Mouse (Mus musculus): ENCODE data around the gene Rassf10. TPM values are rescaled to one million over a fixed set of nuclear protein-coding genes. Genes with fewer than 3 reads are reported as not detected.

Gene Rassf10
- total RNA-seq, 1 experiment, result 1.1 TPM

DNA sequence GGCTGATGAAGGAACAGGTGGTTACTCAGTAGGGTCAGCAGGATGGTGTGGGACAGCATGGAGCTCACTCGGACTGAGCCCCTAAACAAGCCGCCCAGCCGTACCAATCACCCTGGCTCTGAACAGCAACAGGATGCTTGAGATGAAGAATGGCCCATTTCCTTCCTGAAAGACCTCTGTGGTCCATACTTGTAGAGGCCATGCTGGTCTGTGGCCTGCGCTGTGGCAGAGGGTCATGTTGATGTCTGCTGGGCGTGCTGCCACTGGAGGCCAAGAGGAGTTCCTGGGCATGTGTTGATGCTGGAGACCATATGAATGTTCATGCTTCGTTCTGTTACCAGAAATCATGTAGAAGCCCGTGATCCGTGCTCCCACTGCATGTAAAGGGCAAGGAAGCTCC lies 16.7 kb upstream of the Rassf10 start:
- in situ Hi-C loops (cut with MboI; ENCODE audit: low sequenced_read_pairs in 2 of 2, unreplicated experiment in 2 of 2), result no loop called here
- H3K4me3 ChIP-seq (ENCODE audit: insufficient read depth in 1 of 2, low read depth in 1 of 2, low read length in 2 of 2, poor library complexity in 1 of 2, severe bottlenecking in 1 of 2), result no peak overlapping the region

DNA sequence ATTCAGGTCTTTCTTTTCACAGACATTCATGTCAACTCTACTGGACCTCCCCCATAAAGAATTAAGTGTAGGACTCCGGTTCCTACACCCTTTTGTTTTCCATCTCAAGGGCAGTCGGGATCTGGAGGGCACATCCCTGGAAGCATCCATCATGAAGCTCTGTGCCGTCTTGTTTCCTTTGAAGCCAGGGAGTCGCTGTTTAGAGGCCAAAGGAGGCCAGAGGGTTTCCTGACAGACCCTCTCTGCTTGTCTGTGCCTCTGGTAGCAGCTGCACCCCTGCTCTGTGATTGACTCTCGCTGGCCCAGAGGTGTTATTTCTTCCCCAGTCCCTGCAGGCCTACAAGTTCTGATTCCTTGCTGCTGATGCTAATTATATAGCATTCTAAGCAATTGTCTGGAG lies 14.8 kb upstream of the Rassf10 start:
- Histone ChIP-seq H3K4me1 (ENCODE audit: control insufficient read depth in 2 of 2, insufficient read depth in 2 of 2, low read length in 2 of 2, poor library complexity in 1 of 2) (no peaks in the 10 kb centered on the region), H3K9ac (ENCODE audit: insufficient read depth, low read depth, low read length, poor library complexity, severe bottlenecking) (no peak overlapping the region), H3K9me3 (ENCODE audit: control insufficient read depth, insufficient read depth, low read depth, low read length) (no peaks in the 10 kb centered on the region), H3K27ac (ENCODE audit: insufficient read depth, low read depth, low read length, poor library complexity, severe bottlenecking) (no peak overlapping the region), H3K36me3 (ENCODE audit: control insufficient read depth, insufficient read depth, low read length, poor library complexity, severe bottlenecking) (no peaks in the 10 kb centered on the region), H3K4me3 (ENCODE audit: insufficient read depth in 1 of 2, low read depth in 1 of 2, low read length in 2 of 2, poor library complexity in 1 of 2, severe bottlenecking in 1 of 2) (no peak overlapping the region)
- no peak for TF ChIP-seq ZNF384 (IDR thresholded peaks at IDR 0.05; ENCODE audit: low read depth, low read length)
- TF ChIP-seq MAFK (IDR thresholded peaks at IDR 0.05; ENCODE audit: insufficient read depth, low read depth, low read length), result no peak
- no peak for TF ChIP-seq ZC3H11A (IDR thresholded peaks at IDR 0.05; ENCODE audit: borderline replicate concordance, low read depth, low read length)
- TF ChIP-seq HCFC1 (IDR thresholded peaks at IDR 0.05; ENCODE audit: borderline replicate concordance, insufficient read depth, low read length), result no peak
- no peak for TF ChIP-seq CHD2 (IDR thresholded peaks at IDR 0.05; ENCODE audit: low read depth, low read length)
- in situ Hi-C loops (cut with MboI; ENCODE audit: low sequenced_read_pairs in 2 of 2, unreplicated experiment in 2 of 2), result no loop called here
- no peak for DNase-seq (ENCODE audit: low read depth, low spot score)

More for the DNA sequence above, 16.7 kb upstream of the Rassf10 start:
- H3K9me3 ChIP-seq (ENCODE audit: control insufficient read depth, insufficient read depth, low read depth, low read length), result no peaks in the 10 kb centered on the region
- H3K4me1 ChIP-seq (ENCODE audit: control insufficient read depth in 2 of 2, insufficient read depth in 2 of 2, low read length in 2 of 2, poor library complexity in 1 of 2), result no peaks in the 10 kb centered on the region
- no peak overlapping the region for H3K9ac ChIP-seq (ENCODE audit: insufficient read depth, low read depth, low read length, poor library complexity, severe bottlenecking)
- no peak overlapping the region for H3K27ac ChIP-seq (ENCODE audit: insufficient read depth, low read depth, low read length, poor library complexity, severe bottlenecking)
- DNase-seq (ENCODE audit: low read depth, low spot score), result no peak
- no peaks in the 10 kb centered on the region for H3K36me3 ChIP-seq (ENCODE audit: control insufficient read depth, insufficient read depth, low read length, poor library complexity, severe bottlenecking)
- TF ChIP-seq ZC3H11A (IDR thresholded peaks at IDR 0.05; ENCODE audit: borderline replicate concordance, low read depth, low read length), result no peak
- no peak for TF ChIP-seq CHD2 (IDR thresholded peaks at IDR 0.05; ENCODE audit: low read depth, low read length)
- no peak for TF ChIP-seq ZNF384 (IDR thresholded peaks at IDR 0.05; ENCODE audit: low read depth, low read length)
- TF ChIP-seq HCFC1 (IDR thresholded peaks at IDR 0.05; ENCODE audit: borderline replicate concordance, insufficient read depth, low read length), result no peak
- no peak for TF ChIP-seq MAFK (IDR thresholded peaks at IDR 0.05; ENCODE audit: insufficient read depth, low read depth, low read length)

DNA sequence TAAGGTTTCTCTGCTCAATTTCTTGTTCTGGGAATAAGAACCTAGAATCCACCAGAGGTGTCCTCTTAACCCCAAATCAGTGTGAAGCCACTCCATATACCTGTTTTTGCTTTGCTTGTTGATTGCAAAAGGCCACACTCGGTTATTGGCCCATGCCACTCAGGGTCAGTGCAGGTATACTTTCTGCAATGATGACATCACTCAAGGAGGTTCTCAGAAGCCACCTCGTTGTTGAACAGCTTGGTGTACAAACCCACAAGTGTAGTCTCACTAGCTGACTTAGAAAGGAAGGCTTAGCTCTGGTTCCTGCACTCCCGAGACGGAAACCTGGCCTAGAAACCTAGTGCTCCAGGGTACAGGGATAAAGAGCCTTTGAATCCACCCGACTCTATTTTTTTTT lies 11.2 kb upstream of the Rassf10 start:
- no peaks in the 10 kb centered on the region for H3K9me3 ChIP-seq (ENCODE audit: control insufficient read depth, insufficient read depth, low read depth, low read length)
- no peak for TF ChIP-seq CHD2 (IDR thresholded peaks at IDR 0.05; ENCODE audit: low read depth, low read length)
- no peak for TF ChIP-seq HCFC1 (IDR thresholded peaks at IDR 0.05; ENCODE audit: borderline replicate concordance, insufficient read depth, low read length)
- no peak for TF ChIP-seq ZC3H11A (IDR thresholded peaks at IDR 0.05; ENCODE audit: borderline replicate concordance, low read depth, low read length)
- TF ChIP-seq MAFK (IDR thresholded peaks at IDR 0.05; ENCODE audit: insufficient read depth, low read depth, low read length), result no peak
- no peak for TF ChIP-seq ZNF384 (IDR thresholded peaks at IDR 0.05; ENCODE audit: low read depth, low read length)
- H3K36me3 ChIP-seq (ENCODE audit: control insufficient read depth, insufficient read depth, low read length, poor library complexity, severe bottlenecking), result no peaks in the 10 kb centered on the region
- no peak for DNase-seq (ENCODE audit: low read depth, low spot score)
- in situ Hi-C loops (cut with MboI; ENCODE audit: low sequenced_read_pairs in 2 of 2, unreplicated experiment in 2 of 2), result no loop called here
- H3K27ac ChIP-seq (ENCODE audit: insufficient read depth, low read depth, low read length, poor library complexity, severe bottlenecking), result no peak overlapping the region
- no peaks in the 10 kb centered on the region for H3K4me1 ChIP-seq (ENCODE audit: control insufficient read depth in 2 of 2, insufficient read depth in 2 of 2, low read length in 2 of 2, poor library complexity in 1 of 2)
- no peak overlapping the region for H3K9ac ChIP-seq (ENCODE audit: insufficient read depth, low read depth, low read length, poor library complexity, severe bottlenecking)
- no peak overlapping the region for H3K4me3 ChIP-seq (ENCODE audit: insufficient read depth in 1 of 2, low read depth in 1 of 2, low read length in 2 of 2, poor library complexity in 1 of 2, severe bottlenecking in 1 of 2)

DNA sequence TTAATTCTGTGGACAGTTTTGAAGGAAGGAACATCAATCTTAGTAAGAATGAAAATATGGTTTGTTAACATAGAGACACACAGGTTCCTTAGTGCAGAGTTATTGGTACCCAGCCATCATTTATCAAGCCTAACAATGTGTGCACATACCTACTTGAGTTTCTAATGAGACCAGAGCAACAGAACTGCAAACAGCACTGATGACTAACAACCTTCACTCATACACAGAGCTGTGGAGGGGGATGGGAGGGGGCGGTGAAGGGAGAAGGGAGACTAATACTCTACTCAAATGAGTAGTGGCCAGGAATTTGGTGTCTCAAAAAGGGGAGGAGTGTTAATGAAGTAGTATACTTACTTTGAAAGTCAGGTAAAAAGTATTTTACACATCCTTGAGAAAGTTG lies 10.7 kb upstream of the Rassf10 start:
- no peak for TF ChIP-seq ZC3H11A (IDR thresholded peaks at IDR 0.05; ENCODE audit: borderline replicate concordance, low read depth, low read length)
- no peak for TF ChIP-seq ZNF384 (IDR thresholded peaks at IDR 0.05; ENCODE audit: low read depth, low read length)
- TF ChIP-seq CHD2 (IDR thresholded peaks at IDR 0.05; ENCODE audit: low read depth, low read length), result no peak
- no peak for TF ChIP-seq HCFC1 (IDR thresholded peaks at IDR 0.05; ENCODE audit: borderline replicate concordance, insufficient read depth, low read length)
- TF ChIP-seq MAFK (IDR thresholded peaks at IDR 0.05; ENCODE audit: insufficient read depth, low read depth, low read length), result no peak
- in situ Hi-C loops (cut with MboI; ENCODE audit: low sequenced_read_pairs in 2 of 2, unreplicated experiment in 2 of 2), result no loop called here
- Histone ChIP-seq H3K36me3 (ENCODE audit: control insufficient read depth, insufficient read depth, low read length, poor library complexity, severe bottlenecking) (no peaks in the 10 kb centered on the region), H3K9me3 (ENCODE audit: control insufficient read depth, insufficient read depth, low read depth, low read length) (no peaks in the 10 kb centered on the region), H3K4me3 (ENCODE audit: insufficient read depth in 1 of 2, low read depth in 1 of 2, low read length in 2 of 2, poor library complexity in 1 of 2, severe bottlenecking in 1 of 2) (no peak overlapping the region), H3K27ac (ENCODE audit: insufficient read depth, low read depth, low read length, poor library complexity, severe bottlenecking) (no peak overlapping the region), H3K9ac (ENCODE audit: insufficient read depth, low read depth, low read length, poor library complexity, severe bottlenecking) (no peak overlapping the region), H3K4me1 (ENCODE audit: control insufficient read depth in 2 of 2, insufficient read depth in 2 of 2, low read length in 2 of 2, poor library complexity in 1 of 2) (no peaks in the 10 kb centered on the region)
- DNase-seq (ENCODE audit: low read depth, low spot score), result no peak

DNA sequence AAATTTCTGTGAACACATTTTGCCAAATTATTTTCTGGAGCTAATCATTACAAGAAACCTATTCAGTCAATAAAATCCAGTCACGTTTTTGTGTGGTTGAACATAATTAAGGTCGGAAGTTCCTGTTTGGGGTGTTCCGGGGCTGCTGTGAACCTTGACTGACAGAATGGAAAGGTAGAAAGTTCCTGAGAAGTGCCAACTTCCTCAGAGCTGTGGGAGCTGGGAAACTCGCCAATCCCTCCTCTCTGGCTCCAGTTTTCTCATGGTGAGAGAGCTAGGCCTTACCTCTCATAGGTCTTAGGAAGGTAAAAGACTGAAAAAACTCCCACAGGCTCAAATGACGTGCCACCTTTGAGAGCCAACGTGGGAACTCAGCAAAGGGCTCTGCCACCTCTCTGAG lies 7.1 kb upstream of the Rassf10 start:
- in situ Hi-C loops (cut with MboI; ENCODE audit: low sequenced_read_pairs in 2 of 2, unreplicated experiment in 2 of 2), result no loop called here
- Histone ChIP-seq H3K36me3 (ENCODE audit: control insufficient read depth, insufficient read depth, low read length, poor library complexity, severe bottlenecking) (no peaks in the 10 kb centered on the region), H3K9ac (ENCODE audit: insufficient read depth, low read depth, low read length, poor library complexity, severe bottlenecking) (no peak overlapping the region), H3K9me3 (ENCODE audit: control insufficient read depth, insufficient read depth, low read depth, low read length) (no peaks in the 10 kb centered on the region), H3K4me3 (ENCODE audit: insufficient read depth in 1 of 2, low read depth in 1 of 2, low read length in 2 of 2, poor library complexity in 1 of 2, severe bottlenecking in 1 of 2) (no peak overlapping the region), H3K4me1 (ENCODE audit: control insufficient read depth in 2 of 2, insufficient read depth in 2 of 2, low read length in 2 of 2, poor library complexity in 1 of 2) (no peaks in the 10 kb centered on the region), H3K27ac (ENCODE audit: insufficient read depth, low read depth, low read length, poor library complexity, severe bottlenecking) (no peak overlapping the region)
- TF ChIP-seq ZNF384 (IDR thresholded peaks at IDR 0.05; ENCODE audit: low read depth, low read length), result no peak
- TF ChIP-seq ZC3H11A (IDR thresholded peaks at IDR 0.05; ENCODE audit: borderline replicate concordance, low read depth, low read length), result no peak
- TF ChIP-seq MAFK (IDR thresholded peaks at IDR 0.05; ENCODE audit: insufficient read depth, low read depth, low read length), result no peak
- no peak for TF ChIP-seq CHD2 (IDR thresholded peaks at IDR 0.05; ENCODE audit: low read depth, low read length)
- TF ChIP-seq HCFC1 (IDR thresholded peaks at IDR 0.05; ENCODE audit: borderline replicate concordance, insufficient read depth, low read length), result no peak
- no peak for DNase-seq (ENCODE audit: low read depth, low spot score)
